Comparison of ENCODE assay signal across 19 mouse cellular contexts in genomic region chr16:12938563-12938962, GRCm38 (mm10).
DNase-seq lines count a peak whose midpoint lies in the region; ATAC-seq and TF ChIP-seq lines count a peak whose summit lies in the region.
"Had no signal": no experiment of that assay in that cellular context is flagged by ENCODE, and none has a peak within 500 bp of the region (broad histone marks: within the 10 kb centered on the region; RNA-seq: fewer than 3 reads in every experiment).

No protein-coding gene starts in this region.

- H3K4me1 ChIP-seq in forebrain, postnatal 0 days (ENCODE audit: insufficient read depth), result no peaks in the 10 kb centered on the region
- H3K4me1 ChIP-seq in forebrain, embryonic 13.5 days, result no peaks in the 10 kb centered on the region
- no peaks in the 10 kb centered on the region for H3K4me1 ChIP-seq in midbrain, embryonic 15.5 days
- H3K4me1 ChIP-seq: hindbrain, embryonic 12.5 days; neural tube, embryonic 12.5 days had no signal

- no peak overlapping the region for H3K4me2 ChIP-seq in forebrain, postnatal 0 days (ENCODE audit: low read depth)
- no peak overlapping the region for H3K4me2 ChIP-seq in forebrain, embryonic 13.5 days
- H3K4me2 ChIP-seq in midbrain, embryonic 15.5 days, result no peak overlapping the region
- H3K4me2 ChIP-seq: hindbrain, embryonic 12.5 days; neural tube, embryonic 12.5 days had no signal

- in situ Hi-C loops in Patski (cut with MboI; ENCODE audit: low pct_unique_long_range_greater_than_20kb), result no loop called here

- no peak overlapping the region for H3K27ac ChIP-seq in forebrain, postnatal 0 days (ENCODE audit: low read depth, low read length)
- no peak overlapping the region for H3K27ac ChIP-seq in forebrain, embryonic 13.5 days
- H3K27ac ChIP-seq in left cerebral cortex, adult 2 months, result no peak overlapping the region
- H3K27ac ChIP-seq in midbrain, embryonic 15.5 days, result no peak overlapping the region
- H3K27ac ChIP-seq: heart, adult 2 months; hindbrain, embryonic 12.5 days; neural tube, embryonic 12.5 days had no signal

- no peak overlapping the region for H3K4me3 ChIP-seq in forebrain, postnatal 0 days (ENCODE audit: low read depth, low read length)
- no peak overlapping the region for H3K4me3 ChIP-seq in forebrain, embryonic 13.5 days
- no peak overlapping the region for H3K4me3 ChIP-seq in left cerebral cortex, adult 2 months
- no peak overlapping the region for H3K4me3 ChIP-seq in midbrain, embryonic 15.5 days
- H3K4me3 ChIP-seq: heart, adult 2 months; hindbrain, embryonic 12.5 days; neural tube, embryonic 12.5 days had no signal

- POLR2A ChIA-PET in Patski (lab: Charles Lee), result no interaction called here

- 88% methylated on average over 2 of the region's 2 CpGs for WGBS in forebrain, postnatal 0 days
- WGBS in forebrain, embryonic 13.5 days, result 81% methylated on average over 2 of the region's 2 CpGs
- 94% methylated on average over 2 of the region's 2 CpGs for WGBS in midbrain, embryonic 15.5 days

- CTCF ChIA-PET in Patski (lab: Charles Lee), result no interaction called here

- DNase-seq in forebrain, postnatal 0 days, result no peak
- no peak for DNase-seq in left cerebral cortex, adult 2 months (ENCODE audit: extremely low spot score in 1 of 2, low spot score in 2 of 2)
- DNase-seq in left cerebral cortex, postnatal 25 days (ENCODE audit: low spot score in 2 of 2), result no peak
- DNase-seq in A20 (ENCODE audit: low read depth, low spot score), result peak; percentile 18
- DNase-seq in Patski (ENCODE audit: low read depth, low spot score), result no peak
- DNase-seq in right cerebral cortex, postnatal 10 days (ENCODE audit: low spot score in 2 of 2), result no peak
- DNase-seq: adrenal gland, postnatal 25 days; gastrocnemius, postnatal 10 days; heart, adult 2 months; heart, postnatal 10 days; kidney, postnatal 25 days; layer of hippocampus, adult 9-11 months; thymus, postnatal 14 days had no signal

- no peaks in the 10 kb centered on the region for H3K9me3 ChIP-seq in forebrain, postnatal 0 days (ENCODE audit: low read length)
- H3K9me3 ChIP-seq in forebrain, embryonic 13.5 days (replicated peaks), result no peaks in the 10 kb centered on the region
- H3K9me3 ChIP-seq in midbrain, embryonic 15.5 days, result no peaks in the 10 kb centered on the region
- H3K9me3 ChIP-seq: neural tube, embryonic 12.5 days had no signal

- TF ChIP-seq CTCF in forebrain, postnatal 0 days (IDR thresholded peaks at IDR 0.05; ENCODE audit: low read depth), result peak; percentile 59
- peak; percentile 10; the same call in 1 of the 2 replicates for TF ChIP-seq CTCF in left cerebral cortex, adult 2 months (IDR thresholded peaks at IDR 0.05)
- TF ChIP-seq CTCF in Patski (IDR thresholded peaks at IDR 0.05), result peak; percentile 35

- H3K27me3 ChIP-seq in forebrain, postnatal 0 days (ENCODE audit: insufficient read depth, low read length), result no peaks in the 10 kb centered on the region
- no peaks in the 10 kb centered on the region for H3K27me3 ChIP-seq in forebrain, embryonic 13.5 days
- no peaks in the 10 kb centered on the region for H3K27me3 ChIP-seq in Patski
- no peaks in the 10 kb centered on the region for H3K27me3 ChIP-seq in midbrain, embryonic 15.5 days (replicated peaks)
- H3K27me3 ChIP-seq: hindbrain, embryonic 12.5 days; neural tube, embryonic 12.5 days had no signal

- intact Hi-C loops in left cerebral cortex, adult 2 months (cut with DNase I), result no loop called here
- intact Hi-C loops in left cerebral cortex, postnatal 25 days (cut with DNase I), result no loop called here

- no peaks in the 10 kb centered on the region for H3K36me3 ChIP-seq in forebrain, postnatal 0 days (ENCODE audit: insufficient read depth)
- H3K36me3 ChIP-seq in forebrain, embryonic 13.5 days (ENCODE audit: poor library complexity, severe bottlenecking), result no peaks in the 10 kb centered on the region
- no peaks in the 10 kb centered on the region for H3K36me3 ChIP-seq in midbrain, embryonic 15.5 days (replicated peaks)
- H3K36me3 ChIP-seq: hindbrain, embryonic 12.5 days; neural tube, embryonic 12.5 days had no signal

- no peak overlapping the region for H3K9ac ChIP-seq in forebrain, postnatal 0 days
- H3K9ac ChIP-seq in forebrain, embryonic 13.5 days, result no peak overlapping the region
- no peak overlapping the region for H3K9ac ChIP-seq in midbrain, embryonic 15.5 days
- H3K9ac ChIP-seq: hindbrain, embryonic 12.5 days; neural tube, embryonic 12.5 days had no signal

- ATAC-seq in forebrain, postnatal 0 days, result no peak
- no peak for ATAC-seq in forebrain, embryonic 13.5 days
- no peak for ATAC-seq in Patski
- no peak for ATAC-seq in midbrain, embryonic 15.5 days (replicated peaks)
- ATAC-seq: forebrain, embryonic 16.5 days; intestine, embryonic 16.5 days had no signal
